Mouse (Mus musculus): ENCODE results near the gene Schip1. TPM values are rescaled to one million over a fixed set of nuclear protein-coding genes. Genes with fewer than 3 reads are reported as not detected.

Schip1 gene
- polyA plus RNA-seq, 1 experiment from 2014 or later, result 86.4 TPM

DNA sequence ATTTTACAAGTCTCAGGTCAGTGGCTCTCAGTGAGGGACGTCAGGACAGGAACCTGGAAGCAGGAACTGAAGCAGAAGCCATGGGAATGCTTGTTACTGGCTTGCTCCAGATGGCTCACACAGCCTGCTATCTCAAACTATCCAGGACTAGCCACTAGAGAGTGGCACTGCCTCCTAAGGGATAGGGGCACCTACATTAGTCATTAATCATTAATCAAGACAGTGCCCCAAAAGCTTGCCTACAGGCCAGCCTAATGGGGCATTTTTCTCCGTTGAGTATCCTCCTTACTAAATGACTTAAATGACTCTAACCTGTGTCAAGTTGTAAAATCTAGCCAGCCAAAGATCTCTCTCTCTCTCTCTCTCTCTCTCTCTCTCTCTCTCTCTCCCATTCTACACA, 314.2 kb downstream of the Schip1 start:
- DNase-seq (ENCODE audit: low spot score), result no peak
- Histone ChIP-seq H3K9me3 (no peaks in the 10 kb centered on the region), H3K36me3 (no peaks in the 10 kb centered on the region), H3K27me3 (ENCODE audit: insufficient read depth, poor library complexity, severe bottlenecking) (no peaks in the 10 kb centered on the region), H3K4me3 (no peak overlapping the region), H3K27ac (no peak overlapping the region), H3K4me1 (replicated peaks) (no peaks in the 10 kb centered on the region; the same call in 1 of the 2 replicates)
- 83% methylated on average over 2 of the region's 2 CpGs for WGBS

DNA sequence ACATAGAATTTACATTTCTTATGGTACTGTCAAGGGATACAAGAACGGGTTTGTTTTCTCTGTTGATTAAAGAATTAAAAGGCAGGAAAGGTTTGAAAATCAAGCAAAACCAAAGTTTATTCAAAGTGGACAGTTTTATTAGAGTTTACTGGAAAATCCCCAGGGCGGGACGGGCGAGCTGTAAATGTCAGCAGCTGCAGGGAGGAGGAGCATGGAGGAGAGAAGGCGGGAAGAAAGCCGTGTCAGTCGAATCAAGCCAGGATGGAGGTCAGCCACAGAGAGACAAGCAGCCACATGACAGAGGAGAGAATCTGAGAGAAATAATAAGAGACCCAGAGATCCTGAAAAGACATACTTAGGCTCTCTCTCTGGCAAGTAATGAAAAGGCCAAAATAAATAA, 314.6 kb downstream of the Schip1 start:
- no peaks in the 10 kb centered on the region for H3K9me3 ChIP-seq
- no peaks in the 10 kb centered on the region; the same call in 1 of the 2 replicates for H3K4me1 ChIP-seq (replicated peaks)
- DNase-seq (ENCODE audit: low spot score), result no peak
- no peak overlapping the region for H3K4me3 ChIP-seq
- H3K27me3 ChIP-seq (ENCODE audit: insufficient read depth, poor library complexity, severe bottlenecking), result no peaks in the 10 kb centered on the region
- WGBS, result 69% methylated on average over 7 of the region's 7 CpGs
- H3K27ac ChIP-seq, result no peak overlapping the region
- H3K36me3 ChIP-seq, result no peaks in the 10 kb centered on the region

DNA sequence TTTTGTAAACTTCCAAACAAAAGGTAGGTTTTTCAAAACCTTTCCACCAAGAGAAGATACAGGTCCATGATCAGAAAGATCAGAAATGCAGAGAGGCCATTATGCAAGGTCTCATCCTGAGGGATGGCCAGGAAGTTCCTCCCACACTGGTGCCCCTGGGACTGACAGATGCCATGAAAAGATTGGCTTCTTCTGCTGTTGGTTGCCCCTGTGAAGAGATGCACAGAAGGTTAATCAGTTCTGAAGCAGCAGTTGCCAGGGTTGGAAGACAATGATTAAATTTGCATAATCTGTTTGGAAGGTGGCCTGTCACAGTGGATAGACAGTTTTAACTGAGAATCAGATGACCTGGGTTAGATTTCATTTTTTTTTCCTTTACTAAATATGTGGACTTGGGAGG, 319.1 kb downstream of the Schip1 start:
- Histone ChIP-seq H3K4me3 (no peak overlapping the region), H3K36me3 (no peaks in the 10 kb centered on the region), H3K4me1 (replicated peaks) (no peaks in the 10 kb centered on the region), H3K9me3 (no peaks in the 10 kb centered on the region), H3K27ac (no peak overlapping the region), H3K27me3 (ENCODE audit: insufficient read depth, poor library complexity, severe bottlenecking) (no peaks in the 10 kb centered on the region)
- no peak for DNase-seq (ENCODE audit: low spot score)

DNA sequence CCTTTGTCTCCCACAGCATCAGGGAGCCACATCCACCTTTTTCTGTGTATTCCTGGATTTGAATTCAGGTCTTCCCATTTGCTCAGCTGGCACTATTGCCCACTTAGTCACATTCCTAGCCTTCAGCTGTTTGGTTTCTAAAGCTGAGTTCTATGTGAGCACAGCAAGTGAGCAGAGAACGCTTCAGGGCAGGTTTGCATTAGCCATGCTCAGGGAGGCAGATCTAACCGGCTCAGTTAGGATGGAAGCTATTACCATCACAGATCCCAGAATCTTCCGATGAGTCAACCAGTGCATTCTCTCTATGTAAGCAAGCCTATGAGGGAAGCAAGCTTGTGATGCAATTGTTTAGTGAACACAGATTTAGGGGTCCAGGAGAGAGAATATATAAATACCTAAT, 320.9 kb downstream of the Schip1 start:
- H3K4me1 ChIP-seq (replicated peaks), result no peaks in the 10 kb centered on the region
- H3K4me3 ChIP-seq, result no peak overlapping the region
- DNase-seq (ENCODE audit: low spot score), result no peak
- no peaks in the 10 kb centered on the region for H3K36me3 ChIP-seq
- H3K27ac ChIP-seq, result no peak overlapping the region
- H3K27me3 ChIP-seq (ENCODE audit: insufficient read depth, poor library complexity, severe bottlenecking), result no peaks in the 10 kb centered on the region
- no peaks in the 10 kb centered on the region for H3K9me3 ChIP-seq
- 91% methylated on average over 3 of the region's 3 CpGs for WGBS

DNA sequence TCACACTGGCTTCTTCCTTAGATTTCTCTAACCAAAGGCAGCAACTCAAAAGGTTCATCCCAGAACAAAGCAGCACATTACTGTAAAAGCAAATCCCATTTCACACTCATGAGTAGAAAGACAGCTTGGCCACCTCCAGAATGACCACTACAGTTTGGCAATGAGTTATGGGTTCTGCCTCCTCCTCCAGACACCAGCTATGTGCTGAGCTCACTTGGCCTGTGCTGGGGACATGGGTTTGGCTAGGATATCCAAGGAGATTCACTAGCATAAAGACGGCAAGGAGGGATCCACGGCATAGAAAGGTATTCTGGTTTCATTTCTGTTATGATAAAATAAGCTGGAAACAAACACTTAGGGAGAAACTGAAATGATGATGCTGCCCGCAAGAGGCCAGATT, 323.4 kb downstream of the Schip1 start:
- no peak for DNase-seq (ENCODE audit: low spot score)
- H3K27me3 ChIP-seq (ENCODE audit: insufficient read depth, poor library complexity, severe bottlenecking), result no peaks in the 10 kb centered on the region
- H3K4me1 ChIP-seq (replicated peaks), result no peaks in the 10 kb centered on the region
- no peak overlapping the region for H3K27ac ChIP-seq
- no peak overlapping the region for H3K4me3 ChIP-seq
- WGBS, result 90% methylated on average over 3 of the region's 3 CpGs
- no peaks in the 10 kb centered on the region for H3K36me3 ChIP-seq
- no peaks in the 10 kb centered on the region for H3K9me3 ChIP-seq

DNA sequence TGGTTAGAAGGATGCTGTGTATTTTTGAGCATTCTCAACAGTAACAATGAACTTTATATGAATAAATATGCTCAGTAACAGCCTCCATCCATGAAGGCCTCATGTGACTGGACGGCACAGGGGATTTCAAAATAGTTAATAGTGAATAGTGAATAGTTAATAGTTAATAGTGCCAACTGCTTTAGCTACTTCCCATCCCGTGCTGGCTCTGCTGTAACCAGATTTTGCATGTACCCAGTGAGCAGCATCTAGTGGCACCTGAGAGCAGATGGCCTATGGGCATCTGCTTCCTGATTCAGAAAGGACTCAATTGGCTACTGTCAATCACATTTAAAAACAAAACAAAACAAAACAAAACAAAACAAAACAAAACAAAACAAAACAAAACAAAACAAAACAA, 329.0 kb downstream of the Schip1 start:
- WGBS, result 82% methylated on average over 2 of the region's 2 CpGs
- no peak overlapping the region for H3K27ac ChIP-seq
- no peaks in the 10 kb centered on the region for H3K9me3 ChIP-seq

DNA sequence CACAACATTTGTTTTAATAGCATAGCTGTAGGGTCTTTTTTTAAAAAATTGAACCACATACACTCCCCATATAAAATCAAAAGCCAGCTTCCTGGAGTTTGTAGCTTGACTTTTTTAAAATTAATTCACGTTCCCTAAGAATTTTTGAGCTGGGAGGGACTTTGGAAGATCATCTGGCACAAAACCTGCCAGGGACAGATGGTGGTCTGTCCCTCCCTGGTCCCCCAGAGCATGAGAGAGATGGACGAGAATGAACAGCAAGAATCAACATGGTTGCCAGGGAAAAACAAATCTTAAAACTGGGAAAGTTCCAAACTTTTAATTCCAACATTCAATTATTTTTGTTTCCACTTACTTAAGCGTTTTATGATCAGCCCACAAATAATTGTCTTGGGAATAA, 334.1 kb downstream of the Schip1 start:
- no peaks in the 10 kb centered on the region for H3K36me3 ChIP-seq
- WGBS, result 83% methylated on average over 3 of the region's 3 CpGs
- no peaks in the 10 kb centered on the region for H3K27me3 ChIP-seq (ENCODE audit: insufficient read depth, poor library complexity, severe bottlenecking)
- no peak overlapping the region for H3K27ac ChIP-seq
- H3K4me1 ChIP-seq (replicated peaks), result peaks cover 15% of the 10 kb centered on the region
- no peak overlapping the region for H3K4me3 ChIP-seq
- no peaks in the 10 kb centered on the region for H3K9me3 ChIP-seq
- no peak for DNase-seq (ENCODE audit: low spot score)

More for the DNA sequence above, 329.0 kb downstream of the Schip1 start:
- H3K27me3 ChIP-seq (ENCODE audit: insufficient read depth, poor library complexity, severe bottlenecking), result no peaks in the 10 kb centered on the region
- no peak for DNase-seq (ENCODE audit: low spot score)
- H3K4me1 ChIP-seq (replicated peaks), result 0 out of 2 replicates have a peak, but pooled peaks cover 2% of the 10 kb centered on the region
- no peaks in the 10 kb centered on the region for H3K36me3 ChIP-seq
- no peak overlapping the region for H3K4me3 ChIP-seq

DNA sequence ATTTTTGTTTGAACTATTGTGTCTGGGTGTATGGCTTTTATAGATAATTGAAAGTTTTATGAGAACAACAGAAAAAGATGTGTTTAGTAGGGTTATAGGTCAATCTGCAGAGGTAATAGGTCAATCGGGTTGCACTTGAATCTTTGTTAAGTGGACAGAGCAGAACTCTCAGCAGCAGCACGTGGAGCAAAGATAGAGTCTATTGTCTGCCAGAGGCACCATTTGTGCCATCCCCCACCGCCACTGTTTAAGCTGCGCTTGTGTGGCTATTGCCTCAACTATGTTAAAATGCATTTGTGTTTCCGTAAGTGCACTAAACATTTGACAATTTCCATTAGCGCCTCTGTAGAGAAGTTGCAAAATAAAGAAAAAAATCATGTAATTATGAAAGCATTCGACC, 335.5 kb downstream of the Schip1 start:
- Histone ChIP-seq H3K27me3 (ENCODE audit: insufficient read depth, poor library complexity, severe bottlenecking) (no peaks in the 10 kb centered on the region), H3K4me1 (replicated peaks) (peaks cover 12% of the 10 kb centered on the region), H3K4me3 (no peak overlapping the region), H3K27ac (no peak overlapping the region), H3K36me3 (no peaks in the 10 kb centered on the region), H3K9me3 (no peaks in the 10 kb centered on the region)
- 65% methylated on average over 7 of the region's 7 CpGs for WGBS
- DNase-seq (ENCODE audit: low spot score), result no peak

DNA sequence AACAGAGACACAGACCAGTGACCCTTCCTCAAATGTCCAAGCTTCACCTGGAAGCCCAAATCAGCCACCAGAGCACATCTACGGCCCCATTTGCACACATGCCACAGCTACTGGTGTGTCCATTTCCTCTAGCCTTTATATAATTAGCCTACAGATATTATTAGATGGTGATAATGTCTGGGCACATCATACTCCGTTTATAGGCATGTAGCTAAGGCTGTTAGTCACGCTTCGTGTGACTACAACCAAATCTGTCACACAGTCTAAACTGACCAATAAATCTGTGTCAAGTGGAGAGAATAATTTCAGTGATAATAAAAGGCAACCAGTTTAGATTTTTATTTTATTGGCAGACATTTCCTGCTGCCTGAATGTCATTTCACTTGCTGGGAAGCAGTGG, 338.7 kb downstream of the Schip1 start:
- Histone ChIP-seq H3K36me3 (no peaks in the 10 kb centered on the region), H3K4me3 (no peak overlapping the region), H3K27me3 (ENCODE audit: insufficient read depth, poor library complexity, severe bottlenecking) (no peaks in the 10 kb centered on the region), H3K27ac (no peak overlapping the region), H3K4me1 (replicated peaks) (peaks cover 15% of the 10 kb centered on the region), H3K9me3 (no peaks in the 10 kb centered on the region)
- no peak for DNase-seq (ENCODE audit: low spot score)
- WGBS, result 86% methylated on average over 4 of the region's 4 CpGs

DNA sequence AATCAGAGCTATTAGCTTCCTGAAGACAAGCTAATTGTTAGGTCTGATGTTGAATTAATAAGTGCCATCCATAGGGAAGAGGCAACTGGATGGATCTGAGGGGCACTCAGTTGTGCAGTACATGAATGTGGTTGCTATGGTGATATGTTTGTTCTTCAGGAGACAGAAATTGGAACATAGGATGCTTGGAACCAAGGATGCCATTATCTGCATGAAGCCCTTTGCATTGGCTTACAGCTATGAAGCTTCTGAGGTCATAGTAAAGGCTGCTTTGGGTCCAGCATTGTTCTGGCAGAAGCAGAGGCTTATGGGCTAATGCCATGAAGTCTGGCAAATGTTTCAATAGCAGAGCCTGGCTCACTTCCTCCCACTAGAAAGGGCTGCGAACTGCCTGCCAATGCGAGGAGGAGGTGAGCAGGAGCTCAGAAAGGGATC, 339.2 kb downstream of the Schip1 start:
- Histone ChIP-seq H3K36me3 (no peaks in the 10 kb centered on the region), H3K4me3 (no peak overlapping the region), H3K9me3 (no peaks in the 10 kb centered on the region), H3K27ac (no peak overlapping the region), H3K4me1 (replicated peaks) (peaks cover 15% of the 10 kb centered on the region), H3K27me3 (ENCODE audit: insufficient read depth, poor library complexity, severe bottlenecking) (no peaks in the 10 kb centered on the region)
- WGBS, result 77% methylated on average over 2 of the region's 2 CpGs
- DNase-seq (ENCODE audit: low spot score), result no peak

DNA sequence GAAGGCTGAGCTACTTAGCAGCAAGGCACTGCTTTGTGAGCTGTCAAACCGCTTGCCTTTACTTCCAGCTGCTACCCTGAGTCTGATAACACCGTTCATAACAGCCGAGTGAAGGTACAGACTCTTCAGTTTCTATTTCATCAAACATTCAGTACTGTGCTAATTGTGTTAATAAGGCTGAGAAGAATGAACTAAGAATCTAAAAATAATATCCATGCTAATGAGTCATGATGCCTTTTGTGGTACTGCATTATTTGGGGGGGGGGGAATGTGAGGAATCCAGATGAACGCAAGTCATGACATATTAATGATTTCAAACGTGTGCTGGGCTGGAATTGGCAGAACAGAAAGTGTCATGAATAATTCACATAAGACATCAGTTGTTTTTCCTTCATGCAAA, 341.1 kb downstream of the Schip1 start:
- Histone ChIP-seq H3K4me3 (no peak overlapping the region), H3K4me1 (replicated peaks) (peaks cover 8% of the 10 kb centered on the region), H3K27me3 (ENCODE audit: insufficient read depth, poor library complexity, severe bottlenecking) (no peaks in the 10 kb centered on the region), H3K27ac (no peak overlapping the region), H3K9me3 (no peaks in the 10 kb centered on the region), H3K36me3 (no peaks in the 10 kb centered on the region)
- no peak for DNase-seq (ENCODE audit: low spot score)
- 78% methylated on average over 5 of the region's 5 CpGs for WGBS

DNA sequence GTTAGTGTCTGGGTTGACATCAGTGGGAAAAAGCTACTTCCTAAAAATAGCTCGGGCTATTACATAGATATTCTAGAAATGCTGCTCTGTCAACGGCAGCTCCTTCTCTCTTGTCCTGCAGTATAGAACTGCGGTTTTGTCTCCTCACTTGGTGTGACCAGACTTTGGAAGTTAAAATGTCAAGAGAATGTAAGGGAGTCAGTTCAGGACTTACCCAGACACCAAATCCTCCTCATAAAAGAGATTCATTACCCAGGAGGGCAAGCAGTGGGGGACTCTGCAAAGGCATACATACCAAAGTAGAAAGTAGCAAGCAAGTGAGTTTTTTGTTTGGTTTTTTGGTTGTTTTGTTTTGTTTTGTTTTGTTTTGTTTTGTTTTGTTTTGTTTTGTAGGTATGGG, 347.7 kb downstream of the Schip1 start:
- WGBS, result 89% methylated on average over 3 of the region's 3 CpGs
- H3K36me3 ChIP-seq, result no peaks in the 10 kb centered on the region
- H3K27ac ChIP-seq, result no peak overlapping the region
- DNase-seq (ENCODE audit: low spot score), result no peak
- no peaks in the 10 kb centered on the region for H3K4me1 ChIP-seq (replicated peaks)
- H3K27me3 ChIP-seq (ENCODE audit: insufficient read depth, poor library complexity, severe bottlenecking), result no peaks in the 10 kb centered on the region
- no peaks in the 10 kb centered on the region for H3K9me3 ChIP-seq
- no peak overlapping the region for H3K4me3 ChIP-seq

DNA sequence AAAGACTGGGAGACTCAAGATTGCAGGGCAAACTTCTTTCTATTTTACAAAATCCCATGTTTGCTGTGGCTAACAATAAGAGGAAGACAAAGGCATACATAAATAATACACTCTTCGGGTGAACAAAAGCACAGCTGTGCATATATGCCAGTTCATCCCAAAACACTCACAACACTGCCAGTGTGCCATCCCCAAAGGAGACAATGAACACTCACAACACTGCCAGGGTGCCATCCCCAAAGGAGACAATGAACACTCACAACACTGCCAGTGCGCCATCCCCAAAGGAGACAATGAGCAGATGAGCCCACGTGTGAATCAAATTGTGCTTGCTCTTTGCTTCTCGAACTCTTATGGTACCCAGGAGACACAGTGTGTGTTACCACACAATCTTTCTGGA, 355.2 kb downstream of the Schip1 start:
- no peaks in the 10 kb centered on the region for H3K36me3 ChIP-seq
- DNase-seq (ENCODE audit: low spot score), result no peak
- H3K4me1 ChIP-seq (replicated peaks), result no peaks in the 10 kb centered on the region
- no peak overlapping the region for H3K4me3 ChIP-seq
- H3K27me3 ChIP-seq (ENCODE audit: insufficient read depth, poor library complexity, severe bottlenecking), result no peaks in the 10 kb centered on the region
- 86% methylated on average over 4 of the region's 4 CpGs for WGBS
- H3K27ac ChIP-seq, result no peak overlapping the region
- no peaks in the 10 kb centered on the region for H3K9me3 ChIP-seq

DNA sequence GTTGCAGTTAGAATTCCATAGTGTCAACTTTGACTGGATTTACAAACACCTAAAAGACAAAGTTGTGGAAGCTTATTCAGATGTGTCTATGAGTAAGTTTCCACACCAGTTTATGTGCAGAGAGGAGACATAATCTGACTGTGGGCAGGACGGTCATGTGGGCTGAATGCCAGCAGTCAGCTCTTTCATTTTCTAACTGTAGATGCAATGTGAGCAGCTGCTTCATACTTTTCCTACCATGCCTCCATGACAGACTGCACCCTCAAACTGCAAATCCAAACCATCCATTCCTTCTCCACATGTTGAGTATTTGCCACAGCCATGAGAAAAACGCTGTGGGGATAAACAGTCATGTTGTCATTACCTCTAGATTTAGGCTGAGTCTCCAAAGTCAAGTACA, 356.3 kb downstream of the Schip1 start:
- DNase-seq (ENCODE audit: low spot score), result no peak
- Histone ChIP-seq H3K36me3 (no peaks in the 10 kb centered on the region), H3K9me3 (no peaks in the 10 kb centered on the region), H3K27ac (no peak overlapping the region), H3K4me3 (no peak overlapping the region), H3K4me1 (replicated peaks) (peaks cover 4% of the 10 kb centered on the region), H3K27me3 (ENCODE audit: insufficient read depth, poor library complexity, severe bottlenecking) (no peaks in the 10 kb centered on the region)
- WGBS, result 91% methylated on average over 2 of the region's 2 CpGs
